Mouse (Mus musculus) neural tube, embryonic 14.5 days (tissue): Measurements from ENCODE around the gene Eya2. TPM values are rescaled to one million over a fixed set of nuclear protein-coding genes. Genes with fewer than 3 reads are reported as not detected.
A peak's percentile ranks its signal among the peaks of the same experiment; 100 is the strongest.

Source experiments
- ATAC-seq: fragments of 200-750 bp; cut with Nextera tagmentation; 2 replicates; pipeline ENCODE4 v1.8.0; 2017; ENCODE audit warnings: low read depth, mild to moderate bottlenecking, moderate TSS enrichment, moderate library complexity
- H3K27ac ChIP-seq: fragments of 300-500 bp; sonication (generic); 2 replicates; pipeline ENCODE4 v1.5.1; 2014; ENCODE audit warnings: low read depth, mild to moderate bottlenecking, control low read depth, low read length, moderate library complexity, mixed read lengths
- H3K27me3 ChIP-seq: fragments of 300-500 bp; sonication (generic); 2 replicates; pipeline ENCODE4 v1.6.1; 2014; ENCODE audit warnings: low read length; ENCODE audit not compliant: control insufficient read depth, insufficient read depth
- H3K36me3 ChIP-seq: fragments of 300-500 bp; sonication (generic); 2 replicates; pipeline ENCODE4 v1.6.1; 2014; ENCODE audit warnings: low read length, mixed read lengths; ENCODE audit not compliant: control insufficient read depth, insufficient read depth
- H3K4me1 ChIP-seq: fragments of 300-500 bp; sonication (generic); 2 replicates; pipeline ENCODE4 v1.6.1; 2014; ENCODE audit warnings: low read length; ENCODE audit not compliant: control insufficient read depth, insufficient read depth
- H3K4me2 ChIP-seq: fragments of 300-500 bp; sonication (generic); 2 replicates; pipeline ENCODE4 v1.6.1; 2014; ENCODE audit warnings: mild to moderate bottlenecking, low read depth, low read length, control low read depth
- H3K4me3 ChIP-seq: fragments of 300-500 bp; sonication (generic); 2 replicates; pipeline ENCODE4 v1.5.1; 2014; ENCODE audit warnings: low read depth, low read length, control low read depth, mixed read lengths
- H3K9ac ChIP-seq: fragments of 300-500 bp; sonication (generic); replicated peaks from 2 replicates; pipeline ENCODE4 v1.6.1; 2014; ENCODE audit warnings: low read depth, mild to moderate bottlenecking, control low read depth, low read length, mixed read lengths
- H3K9me3 ChIP-seq: fragments of 300-500 bp; sonication (generic); 2 replicates; pipeline ENCODE4 v1.6.1; 2016; ENCODE audit warnings: low read length; ENCODE audit not compliant: control insufficient read depth
- WGBS: fragments of 180-500 bp; shearing (Covaris S2); extraction: QIAGEN DNeasy Blood & Tissue Kit; methylation state at CpG from one replicate; pipeline ENCODE4 v1.1.7; 2014; 5-methylcytosine and 5-hydroxymethylcytosine counted together
- polyA plus RNA-seq: library from polyadenylated mRNA; unstranded; fragments of >200 nt; fragmentation: Nextera tagmentation; extraction: Ambion mirVana; gene quantifications from 2 replicates; pipeline ENCODE4 v1.2.1, GENCODE M21; 2014

Gene Eya2
- polyA plus RNA-seq, 1 experiment from 2014 or later = 4.7 TPM

DNA sequence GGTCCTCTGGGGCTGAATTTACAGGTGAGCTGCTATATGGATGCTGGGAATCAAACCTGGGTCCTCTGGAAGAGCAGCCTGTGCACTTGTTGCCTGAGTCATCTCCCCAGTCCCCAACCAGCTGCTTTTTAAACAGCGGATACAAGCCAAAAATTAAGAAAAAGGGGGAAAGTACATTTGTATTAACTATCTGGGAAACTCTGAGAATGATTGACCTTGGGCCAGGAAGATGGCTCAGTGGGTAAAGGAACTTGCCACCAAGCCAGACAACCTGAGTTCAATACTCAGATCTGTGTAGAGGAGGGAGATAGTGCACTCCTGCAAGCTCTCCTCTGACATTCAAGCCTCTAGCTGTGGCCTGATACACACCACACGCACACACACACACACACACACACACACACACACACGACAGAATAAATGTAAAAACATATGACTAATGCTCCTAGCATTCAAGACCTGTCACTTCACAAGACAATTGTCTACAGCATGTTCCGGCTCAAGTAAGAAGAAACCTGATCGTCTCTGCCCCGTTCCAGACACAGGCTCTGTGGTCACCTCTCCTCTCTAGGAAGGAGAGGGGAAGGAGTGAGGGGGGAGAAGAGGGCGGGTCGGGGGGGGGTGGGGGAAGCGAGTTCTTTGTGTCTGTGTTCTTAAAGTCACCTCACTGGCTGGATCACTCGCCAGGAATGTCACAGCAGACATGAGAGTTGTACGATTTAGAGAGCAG is 35.2 kb upstream of the Eya2 start:
- no peaks in the 10 kb centered on the region for H3K27me3 ChIP-seq
- peaks cover 6% of the 10 kb centered on the region; the same call in 1 of the 2 replicates for H3K4me1 ChIP-seq
- H3K36me3 ChIP-seq = no peaks in the 10 kb centered on the region
- H3K9ac ChIP-seq = no peak overlapping the region
- no peaks in the 10 kb centered on the region for H3K9me3 ChIP-seq
- H3K4me2 ChIP-seq = no peak overlapping the region
- no peak overlapping the region for H3K4me3 ChIP-seq
- ATAC-seq = no peak
- 25% methylated on average over 11 of the region's 11 CpGs for whole genome bisulfite sequencing
- no peak overlapping the region for H3K27ac ChIP-seq

- Histone ChIP-seq H3K4me3 (no peak overlapping the region), H3K4me1 (peaks cover 6% of the 10 kb centered on the region; the same call in 1 of the 2 replicates), H3K36me3 (no peaks in the 10 kb centered on the region), H3K9me3 (no peaks in the 10 kb centered on the region), H3K27ac (no peak overlapping the region), H3K4me2 (no peak overlapping the region), H3K9ac (no peak overlapping the region), H3K27me3 (no peaks in the 10 kb centered on the region)
- ATAC-seq = no peak
- WGBS = 62% methylated on average over 6 of the region's 6 CpGs
Measured at GRCm38 (mm10) chr2:165561861-165562260, 33.0 kb upstream of the Eya2 start.

DNA sequence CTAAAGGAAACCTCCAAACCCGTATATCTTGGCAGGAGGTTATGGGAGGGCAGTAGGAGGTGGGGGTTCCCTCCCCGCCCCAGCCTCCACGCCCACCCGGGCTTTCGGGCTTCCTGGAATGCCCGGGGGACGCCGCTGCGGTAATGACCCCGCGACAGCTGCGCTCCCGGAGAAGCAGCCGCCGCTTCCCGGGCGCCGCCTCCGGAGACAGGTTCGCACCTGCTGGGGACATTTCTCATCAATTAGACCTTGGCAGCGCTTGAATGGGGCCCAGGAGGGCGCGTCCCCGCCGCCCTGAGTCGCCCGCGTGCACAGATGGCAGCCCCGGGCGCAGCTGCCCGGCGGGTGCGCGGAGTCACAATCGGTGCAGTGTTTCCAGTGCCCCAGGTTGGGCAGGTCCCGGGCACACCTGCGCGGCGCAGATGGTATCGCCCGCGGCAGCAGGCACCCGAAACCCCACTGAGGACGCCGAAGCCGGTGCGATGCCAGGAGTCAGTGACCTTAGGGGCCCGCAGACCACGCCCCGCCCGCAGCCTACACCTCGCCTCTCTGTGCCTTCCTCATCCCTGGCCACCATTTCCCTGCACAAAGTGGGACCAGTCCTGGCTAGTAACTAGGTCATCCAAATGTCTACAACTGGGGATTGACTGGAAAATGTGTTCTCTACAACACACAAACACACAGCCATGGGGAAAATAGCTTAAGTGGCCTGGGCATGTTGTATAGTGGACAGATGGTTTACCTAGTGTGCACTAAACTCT is 31.4 kb upstream of the Eya2 start:
- peak overlapping the region; percentile 39 for H3K4me3 ChIP-seq
- peak overlapping the region; percentile 46 for H3K9ac ChIP-seq
- H3K4me1 ChIP-seq = peaks cover 6% of the 10 kb centered on the region; the same call in 1 of the 2 replicates
- peak; percentile 77 for ATAC-seq
- H3K27ac ChIP-seq = no peak overlapping the region
- no peaks in the 10 kb centered on the region for H3K36me3 ChIP-seq
- H3K4me2 ChIP-seq = peak overlapping the region; percentile 87
- no peaks in the 10 kb centered on the region for H3K27me3 ChIP-seq
- 1% methylated on average over 52 of the region's 52 CpGs for WGBS
- H3K9me3 ChIP-seq = no peaks in the 10 kb centered on the region

DNA sequence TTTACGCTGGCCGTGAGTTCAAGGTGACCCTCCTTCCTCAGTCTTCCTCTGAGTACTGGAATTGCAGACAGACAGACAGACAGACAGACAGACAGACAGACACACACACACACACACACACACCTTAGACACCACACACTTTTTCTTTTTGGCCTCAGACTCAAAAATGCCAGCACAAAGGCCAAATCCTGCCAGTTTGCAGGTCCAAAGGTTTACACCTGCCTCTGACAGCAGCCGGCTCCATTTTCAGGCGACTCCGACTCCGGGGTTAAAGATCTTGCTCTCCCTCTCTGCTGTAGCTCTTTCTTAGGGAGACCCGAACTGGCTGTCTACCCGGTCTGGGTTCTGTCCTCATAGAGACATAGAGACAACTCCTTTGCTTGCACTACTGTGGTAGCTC is 30.7 kb upstream of the Eya2 start:
- no peak for ATAC-seq
- peaks cover 6% of the 10 kb centered on the region; the same call in 1 of the 2 replicates for H3K4me1 ChIP-seq
- no peaks in the 10 kb centered on the region for H3K9me3 ChIP-seq
- no peak overlapping the region for H3K4me2 ChIP-seq
- no peaks in the 10 kb centered on the region for H3K36me3 ChIP-seq
- WGBS = 67% methylated on average over 8 of the region's 8 CpGs
- H3K4me3 ChIP-seq = no peak overlapping the region
- H3K27me3 ChIP-seq = no peaks in the 10 kb centered on the region
- no peak overlapping the region for H3K27ac ChIP-seq
- H3K9ac ChIP-seq = no peak overlapping the region

DNA sequence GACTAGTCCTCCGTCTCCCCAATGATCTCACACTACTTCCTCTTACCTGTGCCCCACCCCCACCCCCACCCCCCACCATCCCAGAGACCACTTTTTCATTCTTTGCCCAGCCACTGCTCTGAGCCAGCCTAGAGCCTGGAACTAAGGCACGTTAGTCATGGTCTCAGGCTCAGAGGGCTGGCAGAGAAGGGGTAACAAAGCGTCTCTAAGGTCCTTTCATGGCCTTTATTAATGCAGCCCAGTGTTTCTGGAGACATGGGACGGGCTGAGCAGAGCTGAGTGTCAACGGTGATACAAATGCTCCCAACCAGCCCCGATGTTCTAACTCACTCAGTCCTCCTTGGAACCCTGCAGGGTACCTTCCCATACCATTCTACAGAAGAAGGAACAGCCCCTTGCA is 30.2 kb upstream of the Eya2 start:
- ATAC-seq = no peak
- WGBS = 19% methylated on average over 6 of the region's 6 CpGs
- H3K27ac ChIP-seq = no peak overlapping the region

GRCm38 (mm10) chr2:165566898-165567297 is 27.9 kb upstream of the Eya2 start:
- no peak overlapping the region for H3K4me3 ChIP-seq
- H3K9ac ChIP-seq = no peak overlapping the region
- no peak overlapping the region for H3K27ac ChIP-seq
- H3K4me1 ChIP-seq = peaks cover 6% of the 10 kb centered on the region; the same call in 1 of the 2 replicates
- no peak for ATAC-seq
- WGBS = 52% methylated on average over 6 of the region's 6 CpGs
- no peak overlapping the region for H3K4me2 ChIP-seq
- no peaks in the 10 kb centered on the region for H3K36me3 ChIP-seq
- H3K9me3 ChIP-seq = no peaks in the 10 kb centered on the region
- H3K27me3 ChIP-seq = no peaks in the 10 kb centered on the region

More for the DNA sequence above, 30.2 kb upstream of the Eya2 start:
- Histone ChIP-seq H3K9ac (no peak overlapping the region), H3K27me3 (no peaks in the 10 kb centered on the region), H3K4me1 (peaks cover 6% of the 10 kb centered on the region; the same call in 1 of the 2 replicates), H3K4me3 (no peak overlapping the region), H3K4me2 (no peak overlapping the region), H3K36me3 (no peaks in the 10 kb centered on the region), H3K9me3 (no peaks in the 10 kb centered on the region)

- Histone ChIP-seq H3K4me3 (no peak overlapping the region), H3K4me2 (no peak overlapping the region), H3K27me3 (no peaks in the 10 kb centered on the region), H3K9me3 (no peaks in the 10 kb centered on the region), H3K9ac (no peak overlapping the region), H3K4me1 (peaks cover 6% of the 10 kb centered on the region; the same call in 1 of the 2 replicates), H3K27ac (no peak overlapping the region), H3K36me3 (no peaks in the 10 kb centered on the region)
- ATAC-seq = no peak
- WGBS = 68% methylated on average over 9 of the region's 9 CpGs
Measured at GRCm38 (mm10) chr2:165567820-165568219, 27.0 kb upstream of the Eya2 start.

- no peak overlapping the region for H3K9ac ChIP-seq
- WGBS = 52% methylated on average over 6 of the region's 6 CpGs
- H3K27ac ChIP-seq = no peak overlapping the region
- no peaks in the 10 kb centered on the region for H3K9me3 ChIP-seq
- H3K4me2 ChIP-seq = no peak overlapping the region
- H3K36me3 ChIP-seq = no peaks in the 10 kb centered on the region
- no peaks in the 10 kb centered on the region for H3K4me1 ChIP-seq
- ATAC-seq = no peak
- H3K27me3 ChIP-seq = no peaks in the 10 kb centered on the region
- no peak overlapping the region for H3K4me3 ChIP-seq
Measured at GRCm38 (mm10) chr2:165568911-165569310, 25.9 kb upstream of the Eya2 start.

- WGBS = 61% methylated on average over 4 of the region's 4 CpGs
- H3K4me2 ChIP-seq = no peak overlapping the region
- no peak overlapping the region for H3K27ac ChIP-seq
- no peak for ATAC-seq
- no peaks in the 10 kb centered on the region; the same call in 1 of the 2 replicates for H3K9me3 ChIP-seq
- no peaks in the 10 kb centered on the region for H3K4me1 ChIP-seq
- H3K27me3 ChIP-seq = no peaks in the 10 kb centered on the region
- H3K36me3 ChIP-seq = no peaks in the 10 kb centered on the region
- H3K4me3 ChIP-seq = no peak overlapping the region
- no peak overlapping the region for H3K9ac ChIP-seq
Measured at GRCm38 (mm10) chr2:165571216-165571778, 23.5 kb upstream of the Eya2 start.
